Mouse (Mus musculus) heart, postnatal 14 days (tissue): ENCODE measurements around the gene Epb41l4b. TPM values are rescaled to one million over a fixed set of nuclear protein-coding genes. Genes with fewer than 3 reads are reported as not detected.
A peak's percentile ranks its signal among the peaks of the same experiment; 100 is the strongest.

Experiments
- DNase-seq, 2 experiments: peaks; one replicate each; pipeline ENCODE4 v3.0.0; 2021 to 2022
- intact Hi-C: fragments of 180-260 bp; cut with DNase I; formaldehyde crosslinking; loops from one replicate; pipeline ENCODE4 v1.15.1; 2025
- total RNA-seq, 2 experiments: library from RNA; stranded (reverse); gene quantifications; 2 replicates each; pipeline ENCODE4 v1.2.3; 2021

Epb41l4b gene
- total RNA-seq, 2 experiments from 2014 or later: 4.3 to 4.9 TPM

DNA sequence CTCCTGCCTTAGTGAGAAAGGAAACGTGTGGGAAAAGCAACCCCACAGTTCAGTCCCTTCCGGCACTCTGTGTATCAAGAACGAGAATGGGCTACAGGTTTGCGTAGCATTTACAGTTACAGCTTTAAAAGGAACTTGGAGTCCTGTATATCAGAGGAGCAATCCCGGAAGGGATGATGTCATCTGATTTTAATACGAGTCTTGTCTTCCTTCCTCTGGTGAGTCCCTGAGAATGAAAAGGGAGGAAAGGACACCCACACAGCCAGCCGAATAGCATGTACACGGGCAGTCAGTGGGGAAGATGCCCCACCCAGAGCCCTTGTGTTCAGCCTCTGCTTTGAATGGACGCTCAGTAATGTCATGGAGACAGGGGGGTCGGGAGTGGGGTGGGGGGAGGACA is 115.3 kb downstream of the Epb41l4b start:
- no peak for DNase-seq
- intact Hi-C loops: no loop called here

DNA sequence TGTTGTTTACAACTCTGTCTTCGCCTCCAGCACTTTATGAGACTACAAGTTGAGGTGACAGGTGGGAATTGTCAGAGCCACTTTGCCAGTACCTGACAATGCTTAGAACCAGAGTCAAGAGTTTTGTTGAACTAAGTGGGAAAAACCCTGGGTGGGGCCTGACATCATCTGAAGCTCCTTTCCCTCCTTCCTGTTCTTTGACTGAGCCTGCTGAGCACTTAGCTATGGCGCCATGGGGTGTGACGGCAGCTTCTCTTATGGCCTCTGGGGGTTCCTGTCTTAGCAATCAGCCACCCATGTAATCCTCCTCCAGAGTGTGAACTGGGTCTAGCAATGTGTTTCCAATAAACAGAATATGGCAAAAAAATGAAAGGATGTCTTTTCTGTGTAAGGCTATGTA is 119.7 kb downstream of the Epb41l4b start:
- intact Hi-C loops: no loop called here

DNA sequence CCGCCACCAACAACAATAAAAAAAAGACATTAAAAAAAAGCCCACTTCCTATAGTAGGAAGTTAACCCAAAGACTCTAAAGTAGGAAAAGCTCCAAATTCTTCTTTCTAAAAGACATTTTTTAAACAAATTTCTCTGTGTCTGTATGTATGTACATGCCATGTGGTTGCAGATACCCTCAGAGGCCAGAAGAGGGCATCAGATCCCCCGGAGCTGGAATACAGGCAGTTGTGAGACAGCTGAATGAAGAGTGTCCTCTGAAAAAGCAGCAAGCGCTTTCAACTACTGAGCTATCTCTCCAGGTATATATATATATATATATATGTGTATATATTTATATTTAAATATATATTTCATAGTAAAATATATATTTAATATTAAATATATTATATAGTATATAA is 121.9 kb downstream of the Epb41l4b start:
- DNase-seq: no peak
- intact Hi-C loops: no loop called here

More for the DNA sequence above, 119.7 kb downstream of the Epb41l4b start:
- DNase-seq: no peak

DNA sequence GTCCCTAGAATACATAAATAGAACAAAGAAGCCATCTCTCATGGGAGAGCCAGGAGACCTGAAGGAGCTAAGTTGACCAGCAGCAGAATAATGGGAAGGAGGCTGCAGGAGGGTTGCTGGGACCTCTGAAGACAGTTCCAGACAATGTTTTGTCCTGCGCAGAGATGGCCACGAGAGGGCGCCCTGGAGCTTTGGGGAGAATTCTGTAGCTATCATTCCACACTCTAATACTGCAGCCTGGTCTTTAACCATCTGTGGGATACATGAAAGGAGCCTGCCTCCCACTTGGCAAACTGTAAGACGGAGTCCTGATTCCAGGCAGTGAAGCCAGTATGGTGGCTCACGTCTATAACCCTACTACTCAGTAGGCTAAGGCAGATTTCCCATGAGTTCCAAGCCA is 126.0 kb downstream of the Epb41l4b start:
- intact Hi-C loops: loop anchor here (1.0 kb wide), 1 partner anchor 126 kb away; the partner anchor contains the start of gene Epb41l4b
- peak; percentile 71 to 84 for DNase-seq

DNA sequence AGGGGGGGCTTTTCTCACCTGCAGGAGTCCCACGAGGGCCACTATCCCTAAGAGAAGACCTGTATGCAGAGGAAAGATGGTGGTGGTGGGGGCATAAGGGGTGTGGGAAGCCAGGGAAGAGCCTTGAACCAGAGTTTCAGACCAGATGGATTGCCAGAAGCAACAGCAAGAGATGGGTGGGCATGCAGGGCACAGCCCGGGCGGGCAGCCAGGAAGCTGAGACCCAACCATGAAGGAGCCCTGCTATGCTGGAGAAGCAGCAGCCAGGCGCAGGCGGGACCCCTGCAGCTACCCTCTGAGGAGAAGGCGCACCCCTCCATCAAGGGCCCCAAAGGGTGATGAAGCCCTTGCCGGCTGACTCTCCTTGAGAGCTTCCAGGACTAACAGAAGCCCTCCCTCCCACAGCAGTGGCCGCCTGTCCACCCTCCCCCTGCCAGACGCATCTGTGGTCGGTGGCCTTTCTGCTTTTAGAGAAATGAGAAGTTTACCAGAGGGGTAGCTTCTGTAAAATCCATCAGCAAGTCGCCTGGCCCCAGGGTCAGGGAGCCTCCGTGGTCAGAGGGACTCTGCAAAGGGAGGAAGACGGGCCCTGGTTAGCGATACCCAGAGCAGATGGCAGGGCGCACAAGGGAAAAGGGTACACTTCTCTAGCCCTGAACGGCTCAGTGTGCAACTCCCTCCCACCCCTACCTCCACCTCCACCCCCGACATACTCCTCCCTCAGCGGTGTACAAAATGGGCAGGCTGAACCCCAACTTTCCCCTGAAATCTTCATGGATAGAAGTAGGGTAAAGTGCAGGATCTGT is 126.7 kb downstream of the Epb41l4b start:
- DNase-seq: no peak
- intact Hi-C loops: loop anchor here (1.0 kb wide), 1 partner anchor 127 kb away; the partner anchor contains the start of gene Epb41l4b

DNA sequence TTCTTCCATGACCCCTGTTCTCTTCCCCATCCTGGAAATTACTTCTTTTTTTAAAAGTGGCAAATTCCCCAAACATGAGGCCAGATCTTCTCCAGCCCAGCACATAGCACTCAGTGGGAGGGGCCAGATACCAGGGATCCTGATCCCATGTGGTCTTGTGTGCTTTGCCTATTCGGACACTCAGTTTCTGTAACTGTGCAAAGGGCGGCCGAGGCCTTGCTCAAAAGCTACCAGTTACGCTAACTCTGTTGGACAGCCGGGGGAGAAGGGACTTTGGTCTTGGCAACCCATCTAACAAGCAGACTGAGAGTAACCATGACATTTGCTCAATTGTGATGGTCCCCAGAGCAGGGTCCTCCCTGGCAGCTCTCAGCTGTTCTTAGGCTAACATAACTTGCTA is 128.2 kb downstream of the Epb41l4b start:
- intact Hi-C loops: no loop called here
- no peak for DNase-seq

DNA sequence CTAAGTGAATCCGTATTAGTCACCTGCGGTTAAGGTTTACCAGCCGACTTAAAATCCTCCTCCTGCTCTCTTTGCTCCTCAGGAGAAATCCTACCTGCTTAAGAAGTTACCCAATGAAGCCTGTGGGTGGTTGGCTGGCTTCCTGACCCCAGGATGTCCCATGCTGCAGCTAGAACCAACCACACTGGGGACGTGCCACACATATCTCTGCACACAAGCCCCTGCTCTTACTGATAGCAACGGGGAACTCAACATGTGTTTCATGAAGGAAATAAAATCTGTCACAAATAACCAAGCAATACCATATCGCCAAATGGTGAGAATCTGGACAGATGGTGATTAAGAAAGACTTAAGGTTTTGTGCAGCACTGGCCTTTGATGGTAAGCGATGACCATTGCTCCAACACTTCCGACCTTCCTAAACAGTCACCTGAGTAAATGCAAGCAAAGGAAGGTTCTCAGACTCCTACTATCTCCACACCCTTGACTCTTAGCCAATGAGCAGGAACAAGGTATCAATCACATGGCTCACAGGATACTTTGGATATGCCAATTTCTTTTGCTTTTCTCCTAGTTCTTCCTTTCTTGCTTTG is 131.7 kb downstream of the Epb41l4b start:
- DNase-seq: no peak
- intact Hi-C loops: no loop called here

DNA sequence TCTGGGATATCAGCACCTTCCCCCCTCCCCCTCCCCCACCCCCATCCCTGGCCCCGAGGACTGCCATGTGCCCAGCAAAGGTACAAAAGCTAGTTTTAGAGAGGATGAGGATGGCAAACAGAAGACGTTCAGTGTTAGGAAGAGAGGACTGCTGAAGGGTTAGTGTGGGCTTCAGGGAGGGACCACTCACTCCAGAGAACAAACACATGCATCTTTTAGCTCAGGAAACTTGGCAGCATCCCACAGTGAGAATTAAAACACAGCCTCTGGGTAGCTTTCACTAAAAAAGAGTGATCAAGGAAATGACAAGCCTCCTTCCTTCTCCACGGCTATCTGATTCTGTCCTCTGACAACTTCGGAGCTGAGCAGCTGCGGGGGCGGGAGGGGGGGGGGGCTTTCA is 132.3 kb downstream of the Epb41l4b start:
- intact Hi-C loops: no loop called here
- no peak for DNase-seq

DNA sequence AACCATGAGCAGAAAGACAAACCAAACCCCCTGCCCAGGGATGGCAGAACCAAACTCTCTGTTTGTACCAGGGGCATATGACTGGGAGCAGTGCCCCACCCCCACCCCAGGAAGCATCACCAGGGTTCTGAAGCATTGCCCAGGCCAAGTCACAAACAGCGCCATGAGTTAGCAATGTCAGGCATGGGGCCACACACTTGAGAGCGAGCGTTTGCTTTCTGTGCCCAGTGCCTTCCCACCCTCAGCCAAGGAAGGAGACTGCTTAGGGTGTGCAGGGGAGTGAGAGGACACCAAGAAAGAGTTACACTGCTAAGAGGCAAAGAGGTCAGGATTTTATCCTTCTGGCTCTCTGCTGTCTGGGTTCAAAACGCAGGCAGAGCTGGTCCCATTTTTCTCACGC is 132.8 kb downstream of the Epb41l4b start:
- intact Hi-C loops: no loop called here
- peak in 1 of 2 experiments; percentile 21 for DNase-seq

DNA sequence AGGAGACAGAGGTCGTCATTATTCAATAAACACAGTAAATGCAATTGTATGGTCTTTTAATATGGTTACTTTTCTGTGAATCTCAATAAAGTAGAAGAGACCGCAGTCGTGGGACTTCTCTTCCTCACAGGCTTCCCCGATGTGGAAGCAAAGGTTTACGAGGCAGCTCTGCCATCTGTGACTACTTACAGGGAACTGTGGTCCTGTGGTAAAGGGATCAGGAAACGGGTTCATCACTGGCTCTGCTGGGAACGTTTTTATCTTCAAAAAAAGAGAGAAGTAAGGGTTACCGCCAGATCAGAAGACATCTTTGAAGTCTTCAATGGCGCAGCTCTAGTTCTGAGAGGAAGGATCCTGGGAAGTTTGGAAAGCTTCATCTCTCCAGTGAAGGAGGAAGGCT is 135.5 kb downstream of the Epb41l4b start:
- no peak for DNase-seq
- intact Hi-C loops: no loop called here

DNA sequence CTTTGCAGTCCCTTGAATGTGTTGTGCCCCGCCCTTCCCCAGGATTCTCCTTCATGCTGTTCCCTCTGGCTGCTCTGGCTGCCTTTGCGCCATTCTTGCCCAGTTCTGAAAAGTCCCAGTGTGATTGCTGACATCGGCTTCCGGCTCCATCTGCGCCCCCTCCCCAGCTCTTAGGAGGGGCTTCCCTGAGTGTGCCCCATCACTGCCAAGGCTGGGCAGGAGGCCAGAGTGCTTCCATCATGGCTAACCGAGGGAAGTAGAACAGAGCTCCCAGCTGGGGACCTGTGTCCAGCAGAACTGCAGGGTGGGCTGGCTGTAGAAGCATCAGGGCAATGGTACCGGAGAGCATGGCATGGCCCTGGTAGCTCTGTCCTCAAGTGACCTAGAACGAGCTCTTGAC is 138.2 kb downstream of the Epb41l4b start:
- intact Hi-C loops: no loop called here
- DNase-seq: no peak

DNA sequence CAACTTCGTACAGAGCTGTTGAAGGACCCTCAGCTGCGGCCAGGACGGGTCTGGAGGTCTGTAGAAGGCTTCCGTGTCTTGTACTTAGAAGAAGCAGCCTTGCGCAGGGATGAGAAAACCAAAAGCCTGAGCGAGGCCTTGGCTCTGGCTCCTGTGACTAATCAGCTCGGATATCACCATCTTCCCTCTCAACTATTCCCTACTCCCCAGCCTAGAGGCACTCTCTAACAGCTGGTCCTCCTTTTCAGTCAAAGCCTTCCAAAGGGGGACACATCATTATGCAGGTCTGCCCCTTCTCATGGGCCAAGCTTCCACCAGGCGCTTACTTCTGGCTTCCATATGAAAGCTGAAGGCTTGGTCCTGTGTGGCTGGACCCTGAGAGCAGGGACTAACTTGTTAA is 139.4 kb downstream of the Epb41l4b start:
- no peak for DNase-seq

DNA sequence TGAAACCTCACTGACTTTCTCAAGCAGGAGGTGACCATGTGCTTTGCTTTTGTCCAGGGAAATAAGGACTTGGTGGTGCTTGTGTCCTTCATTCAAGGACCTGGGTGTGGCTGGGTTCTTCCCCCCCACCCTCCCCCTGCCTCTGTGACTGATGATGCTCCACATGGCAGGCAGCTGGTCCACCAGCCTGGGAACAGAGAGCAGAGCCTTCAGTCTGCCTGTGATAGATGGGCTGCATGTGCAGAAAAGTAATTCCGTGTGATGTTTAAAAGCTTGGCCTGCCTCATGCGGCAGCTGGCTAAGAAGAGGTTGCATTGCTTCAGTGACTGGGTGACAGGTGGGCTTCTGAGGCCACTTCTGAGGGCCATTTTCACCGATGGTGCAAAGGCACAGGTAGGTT is 140.5 kb downstream of the Epb41l4b start:
- no peak for DNase-seq
- intact Hi-C loops: no loop called here

More for the DNA sequence above, 139.4 kb downstream of the Epb41l4b start:
- intact Hi-C loops: no loop called here

DNA sequence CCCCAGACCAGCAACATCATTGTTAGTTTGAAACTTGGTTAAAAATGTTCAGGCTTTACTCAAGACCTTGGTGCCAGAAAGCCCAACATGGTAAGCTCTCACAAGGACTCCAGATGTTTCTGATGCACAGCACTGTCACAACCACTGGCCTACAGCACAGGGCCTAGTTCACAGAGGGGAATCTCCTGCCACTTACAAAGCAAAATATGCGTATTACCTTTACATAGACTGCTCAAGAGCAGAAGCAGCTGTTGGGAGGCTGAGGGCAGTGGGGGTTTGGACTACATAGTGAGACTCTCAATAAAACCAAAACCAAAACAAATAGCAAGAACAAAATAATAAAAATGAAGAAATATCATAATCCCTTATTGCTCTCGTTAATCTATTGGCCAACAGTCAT is 141.8 kb downstream of the Epb41l4b start:
- intact Hi-C loops: no loop called here
- no peak for DNase-seq

DNA sequence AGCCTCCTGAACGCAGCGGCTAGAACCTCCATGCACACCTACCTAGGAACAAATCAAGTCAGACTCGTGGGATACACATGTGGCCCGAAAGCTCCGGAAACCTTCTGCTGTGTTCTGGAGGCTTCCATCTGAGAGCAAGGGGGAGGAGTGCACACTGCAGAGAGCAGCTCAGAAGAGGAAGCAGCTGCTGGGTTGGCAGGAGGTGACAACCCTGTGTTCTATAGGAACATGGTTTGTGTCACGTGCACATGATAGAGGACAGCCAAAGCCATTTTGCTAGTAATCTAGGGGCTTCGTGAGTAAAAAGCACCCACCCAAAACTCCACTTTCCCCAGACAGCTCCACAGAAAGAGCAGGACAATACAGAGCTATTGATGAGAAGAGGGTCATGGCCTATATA is 149.9 kb downstream of the Epb41l4b start:
- no peak for DNase-seq
- intact Hi-C loops: no loop called here

DNA sequence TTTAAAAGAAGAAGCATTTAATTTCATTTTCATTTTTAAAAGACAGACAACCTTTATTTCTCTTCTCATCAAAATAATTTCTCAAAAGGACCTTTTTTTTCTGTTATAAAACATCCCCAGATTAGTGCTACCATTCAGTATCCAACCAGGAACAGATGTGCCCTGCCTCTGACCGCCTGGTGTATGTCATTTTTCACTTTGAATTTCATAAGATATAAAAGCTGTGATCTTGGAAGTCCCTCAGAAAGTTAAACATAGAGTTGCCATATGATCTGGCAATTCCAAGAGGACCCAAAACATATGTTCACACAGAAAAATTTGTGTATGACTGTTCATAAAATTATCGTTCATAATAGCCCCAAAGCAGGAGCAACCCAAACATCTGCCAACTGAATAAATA is 151.3 kb downstream of the Epb41l4b start:
- DNase-seq: no peak
- intact Hi-C loops: no loop called here

DNA sequence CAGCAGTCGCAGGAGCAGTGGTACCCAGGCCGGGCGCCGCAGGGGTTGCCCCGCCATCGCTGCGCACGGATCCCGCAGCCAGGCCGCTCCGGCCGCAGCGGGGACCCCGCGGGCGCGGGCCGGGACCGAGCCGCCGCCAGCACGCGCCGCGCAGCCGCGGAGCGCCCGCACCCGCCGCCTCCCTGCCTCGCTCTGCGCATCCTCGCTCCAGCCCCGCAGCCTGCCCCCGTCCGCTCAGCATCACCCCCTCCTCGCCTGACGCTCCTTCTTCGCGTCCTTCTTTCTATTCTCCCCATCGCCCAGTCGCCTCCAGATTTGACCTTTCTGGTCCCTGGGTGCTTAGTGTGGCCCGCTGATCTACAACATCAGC is 153.0 kb downstream of the Epb41l4b start, which contains the start of gene Frrs1l:
Gene Frrs1l (minus strand): TSS at position 177 of the 370 bp plus-strand sequence.
- intact Hi-C loops: no loop called here
- peak in 1 of 2 experiments; percentile 11 for DNase-seq

DNA sequence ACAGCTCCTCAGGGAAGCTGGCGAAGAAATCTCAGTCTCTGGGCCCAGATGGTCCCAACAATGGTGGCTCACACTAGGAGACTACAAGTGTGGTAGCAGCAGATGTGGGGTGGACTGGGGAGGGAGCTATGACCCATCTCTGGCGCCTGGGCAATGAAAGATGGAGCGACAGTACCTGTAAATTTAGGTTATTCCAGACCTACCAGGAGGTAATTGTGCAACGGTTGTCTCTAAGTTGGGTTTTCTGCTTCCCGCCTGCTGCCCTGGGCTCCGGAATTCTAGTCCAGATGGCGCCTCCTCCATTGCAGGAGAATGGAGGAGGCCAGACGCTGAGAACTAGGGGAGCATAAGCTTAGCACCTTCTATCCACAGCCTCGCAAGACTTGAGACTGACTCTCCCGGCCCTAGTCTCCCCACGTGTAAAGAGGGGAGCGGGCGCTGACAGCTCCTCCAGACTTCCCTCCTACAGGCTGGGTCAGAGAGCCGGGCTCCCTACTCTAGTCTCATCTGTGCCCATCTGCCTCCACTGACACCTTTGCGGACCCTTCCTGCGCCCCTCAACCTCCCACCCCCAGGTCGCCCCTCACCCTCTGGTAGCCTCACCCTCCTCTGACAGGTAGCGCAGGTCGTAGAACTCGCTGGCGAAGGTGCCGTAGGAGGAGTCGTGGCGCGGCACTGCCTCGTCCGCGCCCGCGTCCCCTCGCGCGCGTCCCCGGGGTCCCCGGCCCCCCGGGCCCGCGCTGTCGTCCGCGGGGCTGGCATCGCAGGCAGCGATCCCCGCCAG is 153.6 kb downstream of the Epb41l4b start:
- no peak for DNase-seq
- intact Hi-C loops: no loop called here

DNA sequence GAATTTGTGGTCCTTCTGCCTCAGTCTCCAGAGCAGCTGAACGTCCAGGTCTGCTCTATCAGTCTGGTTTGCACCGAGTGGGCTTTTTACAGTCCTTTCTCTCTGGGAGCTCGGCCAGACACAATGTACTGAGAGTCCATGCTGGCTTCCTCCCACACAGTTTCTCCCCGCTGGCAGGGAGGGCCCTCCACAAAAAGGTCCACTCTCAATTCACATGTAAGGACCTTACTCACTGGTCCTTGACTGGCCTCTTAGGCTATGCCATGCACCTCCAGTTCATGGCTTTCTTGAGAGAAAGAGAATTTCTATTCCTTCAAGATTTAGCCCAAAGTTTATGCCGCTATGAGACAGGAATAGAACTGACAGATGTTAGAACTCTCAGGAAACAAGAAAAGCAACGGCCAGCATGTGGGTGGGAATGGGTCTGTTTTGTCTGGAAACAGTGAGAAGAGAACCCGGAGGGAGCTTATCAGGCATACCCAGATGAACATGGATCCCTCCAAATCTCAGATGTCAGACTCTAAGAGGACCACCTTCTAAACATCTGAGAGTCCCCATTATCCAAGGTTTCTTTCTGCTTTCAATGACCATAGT is 177.6 kb downstream of the Epb41l4b start:
- intact Hi-C loops: no loop called here
- no peak for DNase-seq

DNA sequence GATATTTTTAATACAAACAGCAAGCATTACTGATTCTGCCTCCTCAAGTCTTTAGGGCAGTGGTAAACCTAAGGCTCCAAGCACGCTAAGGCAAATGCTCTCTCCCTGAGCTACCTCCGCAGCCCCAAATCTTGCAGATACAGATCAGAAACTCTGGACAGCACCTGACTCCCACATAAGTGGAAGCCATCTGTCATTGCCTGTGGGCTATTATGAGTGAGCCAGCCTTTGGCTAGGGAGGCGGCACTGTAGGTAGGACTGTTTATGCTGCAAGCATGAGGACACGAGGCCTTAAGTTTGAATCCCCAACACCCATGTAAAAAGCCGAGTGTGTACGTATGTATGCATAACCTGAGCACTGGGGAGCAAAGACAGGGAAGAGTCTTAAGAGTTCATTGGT is 179.6 kb downstream of the Epb41l4b start:
- intact Hi-C loops: no loop called here
- no peak for DNase-seq
